Mouse (Mus musculus) ovary, adult 18-20 months (tissue): ENCODE data around the gene Tenm4.

Experiments used
- DNase-seq: peaks from one replicate; pipeline ENCODE4 v3.0.0; 2022; ENCODE audit warnings: low spot score, mixed read lengths

The Tenm4 gene

DNA sequence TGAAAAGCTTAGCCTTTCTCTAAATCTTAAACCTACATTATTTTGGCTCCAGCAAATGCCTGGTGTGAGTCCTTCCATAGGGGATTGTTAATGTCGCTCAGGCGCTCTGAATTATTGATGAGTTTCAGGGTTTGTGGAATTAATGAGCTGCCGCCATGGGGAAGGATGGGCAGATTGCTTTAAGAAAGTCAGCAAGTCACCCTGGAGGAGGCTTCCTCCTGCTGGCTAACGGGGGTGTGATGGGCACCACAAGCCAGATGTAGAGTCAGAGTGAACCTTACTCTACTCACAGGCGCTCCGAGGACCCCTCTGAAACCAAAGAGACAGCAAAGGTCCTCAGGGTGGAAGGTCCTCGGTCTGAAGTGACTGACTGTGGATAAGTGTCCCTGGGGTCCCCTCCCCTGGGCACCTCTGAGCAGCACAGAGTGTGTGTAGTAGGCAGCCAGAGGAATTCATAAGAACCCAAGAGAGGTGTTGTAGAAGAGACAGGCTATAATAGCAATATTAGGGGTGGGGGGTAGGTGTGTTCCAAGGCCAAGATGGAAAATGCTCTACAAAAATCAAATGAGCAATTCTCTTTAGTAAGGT lies 637.1 kb downstream of the Tenm4 start:
- no peak for DNase-seq

DNA sequence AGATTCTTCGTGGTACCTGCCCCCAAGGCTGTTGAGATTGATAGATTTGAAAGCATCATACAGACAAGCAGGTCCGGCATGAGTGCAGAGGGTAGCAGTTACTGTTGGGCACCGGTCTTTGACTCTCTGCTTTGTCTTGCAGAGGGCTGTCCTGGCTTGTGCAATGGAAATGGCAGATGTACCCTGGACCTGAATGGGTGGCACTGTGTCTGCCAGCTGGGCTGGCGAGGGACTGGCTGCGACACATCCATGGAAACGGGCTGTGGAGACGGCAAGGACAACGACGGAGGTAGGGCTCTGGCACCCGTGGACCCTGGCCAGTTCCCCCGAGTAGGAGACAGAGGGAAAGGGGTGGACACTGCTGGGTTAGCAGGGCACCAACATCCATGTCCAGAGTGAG lies 640.6 kb downstream of the Tenm4 start:
- DNase-seq: no peak

DNA sequence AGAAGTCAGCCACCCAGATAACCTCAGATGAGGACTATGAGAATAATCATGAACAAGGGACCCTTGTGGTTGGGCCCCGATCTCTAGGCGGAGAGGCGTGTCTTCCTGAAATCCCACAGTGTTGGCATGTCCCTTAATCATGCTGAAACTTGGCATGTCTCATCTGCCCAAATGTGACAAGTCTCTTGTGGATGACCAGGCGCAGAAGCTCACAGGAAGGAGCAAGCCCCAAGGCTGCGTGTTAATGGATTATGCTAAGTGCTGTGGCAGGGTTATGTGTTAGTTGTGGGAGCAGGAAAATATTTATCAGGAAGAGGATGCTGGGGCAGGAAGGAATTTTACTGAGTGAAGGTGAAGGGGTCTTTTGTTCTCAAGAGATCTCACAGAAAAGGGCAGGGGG lies 642.0 kb downstream of the Tenm4 start:
- no peak for DNase-seq

DNA sequence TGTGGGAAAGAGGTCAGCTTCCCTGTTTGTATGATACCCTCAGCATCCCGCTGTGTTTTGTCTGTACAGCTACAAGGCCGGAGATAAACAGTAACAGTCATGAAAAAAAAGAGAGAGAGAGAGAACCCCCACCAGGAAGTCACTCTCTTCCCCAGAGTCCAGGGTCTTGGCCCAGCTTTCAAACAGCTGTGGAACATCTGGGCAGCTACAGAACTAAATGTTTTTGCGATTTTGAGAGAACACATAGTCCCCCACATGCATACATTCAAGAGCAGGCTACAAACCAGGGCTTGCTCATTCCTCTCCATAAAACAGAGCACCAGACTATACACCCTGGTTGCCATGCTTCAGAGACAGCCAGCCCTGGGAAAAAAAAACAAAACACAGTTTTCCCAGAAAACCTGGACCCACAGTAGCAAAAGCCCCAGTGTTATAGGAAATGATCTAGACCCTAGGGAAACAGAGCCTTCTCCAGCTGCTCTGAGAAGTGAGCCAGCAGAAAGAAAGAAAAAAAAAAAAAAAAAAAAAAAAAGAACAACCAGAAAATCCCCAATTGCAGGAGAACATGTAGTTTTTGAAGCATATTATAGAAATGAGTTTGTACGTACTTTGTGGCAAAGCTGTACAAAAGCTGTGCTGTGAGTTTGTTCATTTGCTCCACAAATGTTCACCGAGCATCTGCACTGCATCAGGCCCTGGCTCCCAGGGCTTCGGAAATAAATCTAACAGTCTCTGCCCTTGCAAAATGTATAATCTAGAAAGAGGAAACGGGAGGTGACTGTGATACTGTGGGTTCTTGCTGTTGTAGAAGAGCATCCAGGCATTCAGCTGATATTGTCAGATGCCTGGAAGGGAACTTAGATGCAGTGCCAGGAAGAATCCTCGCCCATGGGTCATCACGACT lies 642.7 kb downstream of the Tenm4 start:
- DNase-seq: no peak

DNA sequence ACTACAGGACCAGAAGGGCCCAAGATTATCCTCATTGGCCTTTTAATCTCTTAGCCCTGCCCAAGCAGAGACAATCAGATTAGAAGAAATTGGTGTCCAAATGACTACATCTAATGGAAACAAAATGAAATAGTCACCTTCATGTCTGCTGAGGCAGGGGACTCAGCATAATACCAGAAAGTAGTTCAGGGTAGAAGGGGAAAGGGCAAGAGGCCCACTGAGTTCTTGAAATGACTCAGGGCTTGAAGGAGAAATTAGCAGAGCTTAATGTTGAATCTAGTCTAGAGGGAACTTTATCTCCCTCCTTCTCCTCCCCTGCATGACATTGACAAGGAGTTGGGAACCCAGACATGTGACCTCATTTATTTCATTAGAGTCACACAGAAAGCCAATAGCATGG lies 643.5 kb downstream of the Tenm4 start:
- DNase-seq: no peak

DNA sequence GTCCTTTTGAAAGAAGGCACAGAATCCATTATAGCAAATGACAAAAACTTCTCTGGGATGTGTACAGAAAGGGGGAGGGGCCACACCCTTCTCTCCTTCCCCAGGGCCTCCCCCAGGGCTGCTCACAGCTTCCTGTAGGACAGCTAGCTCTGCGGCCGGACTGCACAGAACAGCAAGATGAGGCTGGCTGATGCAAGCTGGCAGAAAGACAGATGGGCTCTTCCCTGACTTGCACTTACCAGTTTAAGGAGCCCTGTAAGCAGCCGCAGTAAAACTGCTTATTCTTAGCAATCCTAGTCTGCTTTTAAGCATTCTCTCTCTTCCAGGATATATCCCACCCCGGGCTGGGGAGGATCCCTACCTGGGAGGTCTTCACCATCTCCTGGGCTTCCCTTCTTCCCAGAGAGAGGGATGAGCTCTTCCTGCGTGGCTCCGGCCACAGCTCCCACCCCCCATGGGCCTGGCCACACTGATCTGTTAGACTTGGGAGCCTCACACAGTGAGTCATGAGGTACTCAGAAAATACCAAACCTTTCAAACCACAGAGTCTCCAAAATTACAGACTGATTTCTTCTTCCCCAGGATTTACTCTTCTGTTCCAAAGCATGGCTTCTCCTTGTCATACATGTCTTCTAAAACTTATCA lies 646.1 kb downstream of the Tenm4 start:
- DNase-seq: peak; percentile 56

DNA sequence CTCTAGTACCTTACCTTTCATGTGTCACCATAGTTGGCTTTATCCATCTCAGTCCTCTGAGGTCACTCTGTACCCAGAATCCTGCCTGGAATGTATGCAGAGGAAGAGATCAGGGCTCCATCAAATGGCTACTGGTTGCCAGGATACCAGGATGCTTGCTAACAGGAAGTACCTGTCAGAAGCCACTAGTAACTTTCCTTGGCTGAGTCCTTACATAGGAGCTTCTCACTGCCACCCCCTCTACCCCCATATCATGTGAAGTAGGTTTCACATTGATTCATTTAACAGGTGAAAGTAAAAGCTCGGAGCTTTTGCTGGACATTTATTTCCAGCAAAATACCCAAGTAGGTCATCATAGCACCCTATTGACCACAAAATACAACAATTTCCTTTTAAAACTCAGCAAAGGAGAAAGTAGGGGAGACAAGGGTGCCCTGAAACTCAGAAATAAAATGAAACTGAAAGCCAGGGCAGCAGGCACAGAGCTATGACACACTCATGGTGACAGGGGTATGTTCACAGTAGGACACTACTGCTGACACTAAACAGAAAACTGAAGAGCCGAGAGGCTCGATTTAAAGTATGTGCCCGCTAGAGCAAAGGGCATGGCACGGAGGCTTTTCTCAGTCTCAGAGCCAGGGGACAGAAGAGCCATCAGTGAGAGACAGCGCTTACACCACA lies 647.3 kb downstream of the Tenm4 start:
- no peak for DNase-seq

DNA sequence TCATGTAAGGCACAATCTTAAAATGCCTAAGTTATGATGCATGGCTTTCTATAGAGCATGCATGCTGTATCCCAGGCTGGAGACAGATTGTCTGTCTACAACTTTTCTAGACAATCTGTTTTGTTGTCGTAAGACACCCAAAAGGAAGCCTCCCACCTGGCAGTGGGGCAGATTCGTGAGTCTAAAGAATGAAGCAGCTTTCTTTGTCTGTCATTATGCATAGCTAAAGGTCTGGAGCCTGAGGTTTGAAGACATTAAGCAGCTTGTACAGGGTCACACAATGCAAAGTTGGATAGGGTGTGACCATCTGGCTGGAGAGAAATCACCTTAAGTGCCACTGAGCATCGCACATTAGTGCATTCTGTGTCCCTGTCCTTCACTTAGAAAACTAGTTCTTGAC lies 648.5 kb downstream of the Tenm4 start:
- DNase-seq: no peak

DNA sequence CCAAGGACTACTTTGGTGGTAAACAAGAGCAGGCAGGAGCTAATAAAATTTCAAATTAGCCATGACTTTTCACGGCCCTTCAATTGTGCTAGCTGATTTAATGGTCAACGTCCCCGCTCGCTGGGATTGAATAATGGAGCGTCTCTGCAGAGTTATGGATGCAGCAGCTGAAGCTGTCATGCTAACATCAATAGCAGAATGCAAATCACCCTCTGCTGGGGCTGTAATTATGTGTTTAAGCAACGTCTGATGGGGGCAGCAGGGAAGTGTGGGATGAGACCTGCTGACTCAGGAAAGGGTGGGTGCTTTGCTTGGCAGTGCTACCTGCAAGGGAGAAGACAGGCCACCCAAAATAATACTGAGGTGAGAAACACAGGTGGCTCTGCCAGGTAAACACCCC lies 649.3 kb downstream of the Tenm4 start:
- no peak for DNase-seq

DNA sequence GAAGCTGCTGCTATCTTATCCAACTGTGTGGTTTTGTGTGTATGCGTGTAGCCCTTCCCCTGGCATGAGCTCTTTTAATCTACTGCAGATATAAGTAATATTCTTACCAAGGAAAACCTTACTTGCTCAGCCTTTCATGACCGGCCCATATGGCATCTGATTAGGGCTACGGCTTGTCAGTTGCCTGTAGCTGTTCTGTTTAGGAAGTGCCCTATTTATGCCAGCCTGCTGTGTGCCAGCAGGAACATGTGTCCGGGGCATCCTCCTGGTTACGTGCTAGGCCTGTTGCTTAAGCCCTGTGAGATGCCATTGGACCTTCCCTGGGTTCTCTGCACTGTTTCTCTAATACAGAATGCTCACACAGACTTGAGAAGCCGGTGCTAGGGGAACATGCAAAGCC lies 655.1 kb downstream of the Tenm4 start:
- DNase-seq: no peak

DNA sequence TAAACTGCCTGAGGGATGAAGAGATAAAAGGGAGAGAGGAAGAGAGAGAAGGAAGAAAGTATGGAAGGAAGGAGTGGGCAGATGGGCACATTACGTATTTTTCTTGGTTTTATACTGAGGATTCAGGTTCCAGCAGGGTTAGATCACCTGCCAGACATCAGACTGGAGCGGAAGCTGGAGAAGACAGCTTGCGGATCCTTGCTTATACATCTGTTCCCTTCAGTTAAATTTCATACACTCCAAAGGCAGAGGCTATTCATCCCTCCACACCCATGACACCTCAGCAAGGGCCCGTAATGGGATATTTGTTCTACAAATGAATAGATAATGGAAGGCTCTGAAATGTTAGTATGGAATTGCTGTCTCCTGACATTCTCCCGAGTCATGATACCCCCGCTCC lies 655.6 kb downstream of the Tenm4 start:
- no peak for DNase-seq

DNA sequence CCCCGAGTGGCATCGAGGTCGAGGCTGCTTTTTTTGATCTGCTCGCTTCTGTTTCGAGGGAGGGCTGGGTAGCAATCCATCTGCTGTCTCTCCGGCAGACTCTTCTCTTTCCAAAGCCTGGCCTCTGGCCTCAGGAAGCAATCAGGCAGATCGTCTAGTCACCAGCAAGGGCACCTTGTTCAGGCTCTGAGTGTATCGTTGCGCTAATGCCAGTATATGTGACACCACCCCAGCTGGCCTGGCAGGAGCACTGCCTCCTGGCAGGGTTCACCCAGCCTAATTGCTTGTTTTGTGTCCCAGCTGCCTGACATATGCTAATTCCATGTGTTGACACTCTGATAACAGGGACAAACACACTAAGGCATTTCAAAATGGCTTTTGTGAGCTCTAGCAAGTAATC lies 661.5 kb downstream of the Tenm4 start:
- DNase-seq: no peak

DNA sequence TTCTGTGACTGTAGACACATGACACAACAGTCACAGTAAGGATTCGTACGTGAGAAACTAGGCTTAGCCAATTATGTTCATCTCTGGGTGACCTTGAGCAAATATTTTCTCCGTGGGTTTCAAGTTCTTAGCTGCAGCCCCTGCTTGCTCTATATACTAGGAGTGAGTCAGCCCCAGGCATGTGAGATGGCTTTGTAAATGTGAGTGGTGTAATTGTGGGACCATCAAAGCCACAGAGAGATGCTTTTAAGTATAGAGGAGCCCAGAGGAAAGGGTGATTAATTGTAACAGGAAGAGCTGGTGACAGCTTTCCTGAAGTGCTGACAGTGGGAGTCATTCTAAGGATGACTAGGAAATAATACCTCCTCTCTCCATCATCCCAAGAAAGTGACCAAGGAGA lies 662.0 kb downstream of the Tenm4 start:
- DNase-seq: no peak

DNA sequence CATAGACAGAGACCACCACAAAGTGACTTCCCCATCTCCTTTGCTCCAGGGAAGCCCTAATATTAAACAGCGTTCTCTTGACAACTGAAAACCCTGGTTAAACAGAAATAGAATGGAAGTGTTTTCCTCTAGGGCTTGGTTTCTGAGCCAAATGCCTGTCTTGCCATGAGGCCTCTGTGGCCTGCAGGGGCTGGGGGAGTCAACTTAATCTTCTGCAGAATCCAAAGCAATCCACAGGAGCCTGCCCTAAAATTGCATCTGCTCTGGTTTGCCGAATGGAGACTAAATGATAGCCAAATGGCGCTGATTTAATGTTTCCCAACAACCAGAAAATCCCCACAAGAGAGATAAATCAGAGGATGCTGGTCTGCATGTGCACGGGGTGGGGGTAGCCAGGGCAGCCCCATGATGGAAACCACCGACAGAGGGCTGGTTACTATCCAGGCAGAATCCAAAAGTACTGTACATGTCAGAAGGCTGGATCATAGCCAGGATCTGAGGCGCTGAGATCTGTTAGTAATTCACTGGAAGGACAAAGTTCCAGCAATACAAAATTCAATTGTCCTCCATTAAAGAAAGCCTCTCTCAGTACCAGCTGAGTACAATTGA lies 663.7 kb downstream of the Tenm4 start:
- peak; percentile 53 for DNase-seq

DNA sequence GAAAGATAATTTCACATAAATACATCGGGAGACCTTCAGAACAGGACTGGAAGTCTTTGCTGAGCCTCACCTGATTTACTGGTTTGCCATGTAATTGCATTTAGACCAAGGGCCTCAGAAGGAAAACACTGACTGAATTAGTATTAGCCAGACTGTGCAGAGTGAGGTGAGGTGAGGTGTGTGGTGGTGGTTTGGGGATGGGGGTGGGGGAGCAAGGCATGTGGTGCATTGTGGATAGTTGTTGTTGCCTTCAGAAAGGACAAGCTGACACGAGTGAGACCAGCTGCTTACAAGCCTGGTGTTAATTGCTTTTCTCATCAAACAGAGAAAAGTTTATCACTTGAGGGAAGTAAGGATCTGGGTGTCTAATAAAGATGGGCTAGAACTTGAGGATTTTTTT lies 664.3 kb downstream of the Tenm4 start:
- no peak for DNase-seq

DNA sequence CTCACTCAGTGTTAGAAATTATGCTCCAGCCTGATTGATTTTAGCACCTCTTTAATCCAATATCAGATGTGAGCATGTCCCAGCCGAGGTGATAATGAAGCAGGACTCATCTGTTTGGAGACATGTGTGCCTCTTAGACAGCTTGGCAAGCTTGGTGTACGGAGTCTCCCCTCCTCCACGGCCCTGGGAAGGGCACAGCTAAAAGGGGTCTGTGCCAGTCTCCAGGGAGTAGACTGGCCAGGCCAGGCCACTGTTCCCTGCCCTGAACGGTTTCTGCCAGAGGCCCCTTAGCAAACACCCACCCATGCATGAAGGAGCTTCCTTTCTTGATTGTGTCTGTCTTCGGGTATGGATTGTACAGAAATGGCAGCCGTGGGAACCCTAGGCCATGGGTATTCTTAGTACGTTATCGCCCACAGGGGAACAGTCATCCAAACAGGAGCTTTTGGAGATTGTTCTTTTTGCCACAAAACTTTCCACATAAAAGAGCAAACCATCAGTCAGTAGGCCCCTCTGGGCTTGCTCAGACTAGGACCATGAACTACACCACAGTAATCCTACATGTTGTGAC lies 667.3 kb downstream of the Tenm4 start:
- no peak for DNase-seq

DNA sequence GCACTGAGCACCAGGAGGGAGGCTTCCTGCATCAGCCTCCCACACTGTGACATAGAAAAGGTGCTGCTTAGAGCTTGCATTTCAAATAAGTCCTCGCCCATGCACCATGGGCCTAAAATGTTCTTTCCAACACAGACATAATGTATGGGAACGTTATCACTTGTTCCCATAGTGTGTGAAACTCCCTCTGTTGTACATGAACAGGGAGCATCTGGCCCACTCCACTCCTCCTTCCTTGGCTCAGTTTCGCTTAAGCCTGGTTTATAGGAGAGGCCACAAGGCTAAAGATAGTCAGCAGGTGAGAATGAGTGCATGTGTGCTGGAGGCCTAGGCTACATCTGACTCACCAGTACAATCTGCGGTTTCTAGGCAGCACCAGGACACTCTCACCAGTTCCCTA lies 667.9 kb downstream of the Tenm4 start:
- no peak for DNase-seq

DNA sequence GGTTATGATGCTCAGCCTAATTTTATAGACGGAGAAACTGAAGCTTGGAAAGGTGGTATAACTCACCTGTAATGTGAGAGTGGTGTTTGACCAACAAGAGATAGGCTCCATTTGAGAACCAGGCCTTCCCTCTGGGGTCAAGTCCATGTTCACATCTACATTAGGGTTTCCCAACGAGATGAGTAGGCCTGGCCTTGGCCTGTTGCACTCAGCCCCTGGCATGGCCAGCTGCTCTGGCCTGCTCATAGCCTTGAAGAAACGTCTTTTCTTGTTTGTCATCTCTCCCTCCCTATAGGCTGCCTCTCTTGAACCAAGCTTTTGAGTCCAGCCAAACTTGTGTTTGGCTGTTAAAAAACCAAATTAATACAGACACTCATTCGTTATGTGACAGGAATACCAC lies 668.5 kb downstream of the Tenm4 start:
- no peak for DNase-seq

DNA sequence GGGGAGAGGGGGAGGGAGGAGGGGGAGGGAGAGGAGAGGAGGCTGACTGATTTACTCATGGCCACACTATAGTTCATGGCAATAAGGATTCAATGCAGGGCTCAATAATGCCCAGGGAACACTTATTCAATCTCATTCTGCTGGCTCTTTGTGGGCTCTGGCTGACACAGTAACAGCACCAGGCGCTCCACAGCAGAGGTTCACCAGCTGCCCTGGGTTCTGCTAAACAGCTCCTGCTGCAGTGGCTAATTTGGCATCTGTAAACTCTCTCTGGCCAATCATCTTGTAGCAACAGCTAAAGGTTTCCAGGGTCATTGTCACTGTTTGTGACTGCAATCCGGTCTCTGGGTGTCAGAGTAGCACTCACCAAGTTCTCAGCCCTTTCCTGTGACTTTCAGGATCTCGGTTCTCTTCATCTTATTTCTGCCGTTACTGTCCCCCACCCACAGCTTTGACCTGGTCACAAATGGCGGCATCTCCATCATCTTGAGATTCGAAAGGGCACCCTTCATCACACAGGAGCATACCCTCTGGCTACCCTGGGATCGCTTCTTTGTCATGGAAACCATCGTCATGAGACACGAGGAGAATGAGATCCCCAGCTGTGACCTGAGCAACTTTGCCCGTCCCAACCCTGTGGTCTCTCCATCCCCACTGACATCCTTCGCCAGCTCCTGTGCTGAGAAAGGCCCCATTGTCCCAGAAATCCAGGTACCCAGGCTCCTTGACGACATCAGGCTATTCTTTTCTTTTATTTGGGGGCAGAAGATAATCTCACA lies 671.6 kb downstream of the Tenm4 start:
- no peak for DNase-seq

DNA sequence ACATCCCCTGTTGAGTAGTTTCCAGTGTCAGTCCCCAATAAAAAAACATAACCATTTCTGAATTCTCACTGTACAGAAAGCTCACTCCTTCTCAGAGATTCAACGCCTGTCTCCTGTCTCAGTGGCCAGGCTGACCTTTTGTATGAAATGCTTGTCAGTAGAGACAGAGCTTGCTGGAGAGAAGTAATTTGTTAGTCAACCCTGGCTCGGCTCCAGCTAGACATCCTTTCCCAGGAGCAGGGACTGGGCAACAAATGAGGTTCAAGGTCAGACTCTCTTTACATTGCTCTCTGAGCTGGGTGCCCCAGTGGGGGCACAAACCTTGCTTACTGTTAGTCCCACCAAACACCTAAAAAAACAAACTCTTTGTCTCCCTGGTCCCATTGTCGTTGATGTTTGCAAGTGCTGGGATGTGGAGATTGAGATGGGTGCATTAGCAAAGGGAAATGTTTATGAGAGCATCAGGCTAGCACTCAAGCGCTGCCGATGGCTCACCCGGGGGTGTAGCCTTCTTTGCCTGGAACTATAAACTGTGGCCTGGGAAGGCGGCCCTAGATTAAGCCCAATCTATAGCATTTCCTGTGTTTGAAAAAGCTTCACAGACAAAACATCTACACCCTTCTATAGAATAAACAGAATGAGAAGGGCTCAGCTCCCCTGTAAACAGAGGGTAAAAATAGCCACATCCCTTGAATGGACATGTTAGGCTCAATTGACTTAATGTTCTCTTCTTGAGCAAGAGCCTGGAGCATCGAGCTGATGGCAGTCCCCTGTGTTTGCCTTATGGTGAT lies 673.3 kb downstream of the Tenm4 start:
- DNase-seq: no peak
